Mouse (Mus musculus) midbrain, embryonic 10.5 days (tissue): ENCODE data around the gene Olfr970. TPM values are rescaled to one million over a fixed set of nuclear protein-coding genes. Genes with fewer than 3 reads are reported as not detected.
"Not testable (repeated sequence)": the region's sequence is repeated elsewhere in the genome, so short reads cannot be mapped to it uniquely, and the experiment has no call there.

Experiments used
- DNase-seq: peaks from one replicate; pipeline ENCODE4 v3.0.0-alpha.2; 2017; ENCODE audit warnings: low spot score
- H3K27ac ChIP-seq: fragments of 300-500 bp; sonication (generic); replicated peaks from 2 replicates; pipeline ENCODE4 v1.5.1; 2016; ENCODE audit warnings: mild to moderate bottlenecking
- H3K27me3 ChIP-seq: fragments of 300-500 bp; sonication (generic); 2 replicates; pipeline ENCODE4 v1.6.1; 2016; ENCODE audit warnings: low read depth, mild to moderate bottlenecking; ENCODE audit not compliant: poor library complexity, severe bottlenecking
- H3K36me3 ChIP-seq: fragments of 300-500 bp; sonication (generic); 2 replicates; pipeline ENCODE4 v1.6.1; 2016; ENCODE audit warnings: mild to moderate bottlenecking, moderate library complexity
- H3K4me1 ChIP-seq: fragments of 300-500 bp; sonication (generic); 2 replicates; pipeline ENCODE4 v1.6.1; 2016
- H3K4me3 ChIP-seq: fragments of 300-500 bp; sonication (generic); 2 replicates; pipeline ENCODE4 v1.5.1; 2016; ENCODE audit warnings: mild to moderate bottlenecking, moderate library complexity
- H3K9me3 ChIP-seq: fragments of 300-500 bp; sonication (generic); replicated peaks from 2 replicates; pipeline ENCODE4 v1.6.1; 2016; ENCODE audit warnings: mild to moderate bottlenecking
- WGBS: fragments of 180-500 bp; shearing (Covaris S2); methylation state at CpG from one replicate; pipeline ENCODE4 v1.1.7; 2016; 5-methylcytosine and 5-hydroxymethylcytosine counted together
- polyA plus RNA-seq: library from polyadenylated mRNA; unstranded; fragments of >200 nt; fragmentation: Nextera tagmentation; extraction: Ambion mirVana; gene quantifications from 2 replicates; pipeline ENCODE4 v1.2.1, GENCODE M21; 2016

Olfr970 gene
- not detected in 2 replicates for polyA plus RNA-seq

DNA sequence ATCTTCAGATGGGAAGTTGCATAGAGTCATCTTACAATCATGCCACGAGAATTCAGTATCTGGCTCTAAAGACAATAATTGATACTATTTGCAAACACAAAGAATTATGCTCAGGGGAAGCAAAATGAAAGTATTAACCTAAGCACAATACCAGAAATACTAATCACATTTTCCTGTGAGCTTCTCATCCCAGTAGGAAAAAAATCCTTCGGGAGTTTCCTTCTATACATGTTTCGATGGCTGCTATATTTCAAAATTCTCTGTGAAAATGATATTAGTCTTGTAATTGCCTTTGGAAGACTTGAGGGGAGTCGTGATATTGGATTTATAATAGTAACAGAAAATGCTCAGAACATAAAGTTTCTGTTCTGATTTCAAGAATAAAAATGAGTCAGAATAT lies at the start of gene Olfr970:
TSS of gene Olfr970 (plus strand) at position 301 of the 400 bp plus-strand sequence.
- no peaks in the 10 kb centered on the region for H3K27me3 ChIP-seq
- no peak within 1 kb of the TSS for H3K27ac ChIP-seq
- no peaks in the 10 kb centered on the region for H3K4me1 ChIP-seq
- DNase-seq = no peak
- 86% methylated on average over 4 of the region's 4 CpGs for WGBS
- H3K4me3 ChIP-seq = no peak within 1 kb of the TSS
- no peaks in the 10 kb centered on the region for H3K9me3 ChIP-seq
- no peaks in the 10 kb centered on the region for H3K36me3 ChIP-seq

DNA sequence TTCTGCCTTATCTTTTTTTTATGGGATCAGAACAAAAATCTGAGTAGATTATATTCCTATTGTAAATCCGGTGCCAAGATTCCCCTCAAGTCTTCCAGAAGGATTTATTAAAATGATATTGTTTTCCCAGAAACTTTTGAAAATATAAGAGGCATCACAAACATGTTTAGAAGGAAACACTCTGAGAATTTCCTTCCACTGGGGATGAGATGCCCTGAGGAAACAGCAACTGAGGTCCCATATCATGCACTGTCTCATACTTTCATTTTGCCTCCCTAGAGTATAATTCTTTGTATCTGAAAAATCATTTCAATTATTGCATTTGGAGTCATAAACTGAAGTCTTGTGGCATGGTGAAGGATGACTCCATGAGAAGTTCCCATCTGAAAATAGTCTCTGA lies 25.5 kb upstream of the Olfr970 start, which contains the start of gene Olfr968:
TSS of gene Olfr968 (minus strand) at position 101 of the 400 bp plus-strand sequence.
- H3K4me3 ChIP-seq = no peak within 1 kb of the TSS
- no peaks in the 10 kb centered on the region for H3K36me3 ChIP-seq
- no peak for DNase-seq
- H3K9me3 ChIP-seq = no peaks in the 10 kb centered on the region
- H3K27ac ChIP-seq = no peak within 1 kb of the TSS
- WGBS = 89% methylated on average over 1 of the region's 1 CpGs
- H3K27me3 ChIP-seq = no peaks in the 10 kb centered on the region
- no peaks in the 10 kb centered on the region for H3K4me1 ChIP-seq

DNA sequence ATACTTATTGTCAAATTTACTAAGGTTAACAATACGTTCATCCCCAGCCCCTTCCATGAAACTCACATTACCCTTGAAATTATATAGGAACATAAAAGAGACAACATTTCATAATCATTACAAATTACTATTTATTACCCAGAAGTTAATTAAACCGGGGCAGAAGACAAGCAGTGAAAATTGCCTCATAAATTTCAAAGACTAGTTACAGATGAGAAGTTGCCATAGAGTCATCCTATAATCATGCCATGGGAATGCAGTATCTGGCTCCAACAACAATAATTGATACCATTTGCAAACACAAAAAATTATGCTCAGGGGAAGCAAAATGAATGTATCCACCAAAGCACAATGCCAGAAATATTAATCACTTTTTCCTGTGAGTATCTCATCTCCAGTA lies 18.1 kb upstream of the Olfr970 start, which contains the start of gene Olfr969:
TSS of gene Olfr969 (plus strand) at position 388 of the 400 bp plus-strand sequence.
- H3K4me3 ChIP-seq = no peak within 1 kb of the TSS
- no peaks in the 10 kb centered on the region for H3K36me3 ChIP-seq
- DNase-seq = no peak
- H3K27me3 ChIP-seq = no peaks in the 10 kb centered on the region
- no peak within 1 kb of the TSS for H3K27ac ChIP-seq
- no peaks in the 10 kb centered on the region for H3K4me1 ChIP-seq
- no peaks in the 10 kb centered on the region for H3K9me3 ChIP-seq
- 88% methylated on average over 2 of the region's 2 CpGs for WGBS

DNA sequence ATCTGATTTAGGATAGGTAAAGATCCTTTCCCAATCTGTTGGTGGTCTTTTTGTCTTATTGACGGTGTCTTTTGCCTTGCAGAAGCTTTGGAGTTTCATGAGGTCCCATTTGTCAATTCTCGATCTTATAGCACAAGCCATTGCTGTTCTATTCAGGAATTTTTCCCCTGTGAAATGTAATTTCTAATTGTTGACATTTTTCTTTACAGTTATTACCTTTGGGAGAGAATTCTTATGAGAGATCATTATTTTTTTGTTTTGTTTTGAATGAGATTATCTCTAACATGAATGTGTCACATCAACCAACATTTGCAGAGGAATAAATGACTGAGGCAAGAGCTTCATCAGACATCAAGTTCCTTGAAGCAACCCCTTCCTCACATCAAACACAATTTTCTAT lies 27.9 kb downstream of the Olfr970 start, which contains the start of gene Olfr971:
TSS of gene Olfr971 (plus strand) at position 301 of the 400 bp plus-strand sequence.
- not testable (repeated sequence) for H3K27me3 ChIP-seq, DNase-seq, H3K4me1 ChIP-seq, H3K36me3 ChIP-seq, H3K9me3 ChIP-seq, H3K27ac ChIP-seq, H3K4me3 ChIP-seq
- WGBS = 95% methylated on average over 2 of the region's 2 CpGs

DNA sequence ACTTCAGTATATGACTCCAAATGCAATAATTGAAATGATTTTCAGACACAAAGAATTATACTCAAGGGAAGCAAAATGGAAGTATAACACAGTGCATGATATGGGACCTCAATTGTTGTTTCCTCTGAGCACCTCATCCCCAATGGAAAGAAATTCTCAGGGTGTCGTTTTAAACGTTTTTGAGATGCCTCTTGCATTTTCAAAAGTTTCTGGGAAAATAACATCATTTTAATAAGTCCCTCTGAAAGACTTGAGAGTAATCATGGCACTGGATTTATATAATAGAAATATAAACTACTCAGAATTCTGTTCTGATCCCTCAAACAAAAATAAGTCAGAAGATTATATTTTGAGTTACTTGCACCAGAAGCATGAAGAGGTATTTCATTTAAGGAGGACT lies 57.5 kb downstream of the Olfr970 start, which contains the start of gene Olfr972:
TSS of gene Olfr972 (plus strand) at position 301 of the 400 bp plus-strand sequence.
- no peak for DNase-seq

More for the DNA sequence above, 57.5 kb downstream of the Olfr970 start, which contains the start of gene Olfr972:
- Histone ChIP-seq H3K27ac (no peak within 1 kb of the TSS), H3K36me3 (no peaks in the 10 kb centered on the region), H3K9me3 (no peaks in the 10 kb centered on the region), H3K27me3 (no peaks in the 10 kb centered on the region), H3K4me3 (no peak within 1 kb of the TSS), H3K4me1 (no peaks in the 10 kb centered on the region)
- WGBS = 73% methylated on average over 2 of the region's 2 CpGs

Other genes with a start within 250 kb of the Olfr970 start
- not detected in 2 replicates for gene Olfr959, start 233.3 kb upstream of the Olfr970 start, polyA plus RNA-seq
- gene AW551984, start 204.5 kb upstream of the Olfr970 start, polyA plus RNA-seq = 6.0 and 9.9 TPM in 2 replicates
- gene Olfr148, start 198.2 kb upstream of the Olfr970 start, polyA plus RNA-seq = not detected in 2 replicates
- not detected in 2 replicates for gene Olfr960, start 187.5 kb upstream of the Olfr970 start, polyA plus RNA-seq
- not detected in 2 replicates for gene Olfr961, start 163.8 kb upstream of the Olfr970 start, polyA plus RNA-seq
- not detected in 2 replicates for gene Olfr963, start 141.7 kb upstream of the Olfr970 start, polyA plus RNA-seq
- not detected in 2 replicates for gene Olfr149, start 101.7 kb upstream of the Olfr970 start, polyA plus RNA-seq
- not detected in 2 replicates for gene Olfr965, start 97.5 kb upstream of the Olfr970 start, polyA plus RNA-seq
- gene Olfr150, start 77.9 kb upstream of the Olfr970 start, polyA plus RNA-seq = not detected in 2 replicates
- gene Olfr967, start 62.6 kb upstream of the Olfr970 start, polyA plus RNA-seq = not detected in 2 replicates
- gene Olfr968, start 25.6 kb upstream of the Olfr970 start, polyA plus RNA-seq = not detected in 2 replicates
- not detected in 2 replicates for gene Olfr969, start 17.9 kb upstream of the Olfr970 start, polyA plus RNA-seq
- not detected in 2 replicates for gene Olfr971, start 28.0 kb downstream of the Olfr970 start, polyA plus RNA-seq
- not detected in 2 replicates for gene Olfr972, start 57.6 kb downstream of the Olfr970 start, polyA plus RNA-seq
- not detected in 2 replicates for gene Olfr229, start 98.5 kb downstream of the Olfr970 start, polyA plus RNA-seq
- not detected in 2 replicates for gene Olfr974, start 128.6 kb downstream of the Olfr970 start, polyA plus RNA-seq
- not detected in 2 replicates for gene Olfr975, start 143.2 kb downstream of the Olfr970 start, polyA plus RNA-seq
- not detected in 2 replicates for gene Olfr976, start 152.3 kb downstream of the Olfr970 start, polyA plus RNA-seq
- not detected in 2 replicates for gene Olfr978, start 183.3 kb downstream of the Olfr970 start, polyA plus RNA-seq
- gene Olfr979, start 194.6 kb downstream of the Olfr970 start, polyA plus RNA-seq = not detected in 2 replicates
- not detected in 2 replicates for gene Olfr980, start 200.7 kb downstream of the Olfr970 start, polyA plus RNA-seq
- gene Olfr981, start 212.6 kb downstream of the Olfr970 start, polyA plus RNA-seq = not detected in 2 replicates